Mouse (Mus musculus): ENCODE measurements around the gene Mtfp1. TPM values are rescaled to one million over a fixed set of nuclear protein-coding genes. Genes with fewer than 3 reads are reported as not detected.

Mtfp1 gene
- total and polyA plus RNA-seq, 3 experiments, result 129 to 158 (median 141) TPM

DNA sequence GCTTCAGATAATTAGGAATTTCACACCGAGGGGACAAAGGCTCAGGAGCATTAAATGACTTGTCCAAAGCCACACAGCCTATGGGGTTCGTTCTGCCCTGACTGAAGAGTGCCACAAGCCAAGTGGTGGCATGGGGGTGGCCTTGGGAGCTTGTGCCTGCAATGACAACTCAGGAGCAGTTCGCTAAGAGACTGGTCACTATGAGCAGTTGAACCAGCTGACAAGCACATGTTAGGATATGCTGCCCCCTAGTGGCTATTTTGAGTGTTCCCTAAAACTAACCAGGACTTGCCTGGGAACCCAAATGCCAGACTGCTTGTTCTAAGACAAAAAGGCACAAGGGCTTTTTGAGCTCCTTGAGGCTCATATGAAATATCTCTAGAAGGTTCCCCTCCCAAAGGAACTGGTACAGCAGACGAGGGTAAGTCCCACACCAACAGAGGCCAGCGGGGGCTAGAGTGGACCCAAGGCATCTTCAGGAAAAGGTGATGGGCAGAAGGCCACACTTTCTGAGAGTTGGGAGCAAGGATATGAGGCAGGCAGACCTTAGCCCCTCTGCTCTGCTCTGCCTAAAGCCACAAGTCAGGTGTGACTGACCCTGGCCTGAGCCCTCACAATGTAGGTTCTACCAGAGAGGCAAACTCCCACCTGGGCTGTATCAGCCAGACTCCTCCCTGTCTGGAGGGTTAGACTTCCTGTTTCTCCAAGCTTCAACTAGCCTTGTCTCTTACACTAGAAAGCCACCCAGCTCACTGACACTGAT is 11.7 kb downstream of the Mtfp1 start:
- Histone ChIP-seq H3K36me3 (ENCODE audit: control insufficient read depth, insufficient read depth, low read length) (no peaks in the 10 kb centered on the region), H3K27ac (no peak overlapping the region), H3K4me1 (ENCODE audit: control insufficient read depth, insufficient read depth, low read length) (no peaks in the 10 kb centered on the region), H3K27me3 (ENCODE audit: control insufficient read depth, insufficient read depth, low read length) (no peaks in the 10 kb centered on the region), H3K9ac (ENCODE audit: low read depth, low read length) (no peak overlapping the region), H3K4me3 (no peak overlapping the region), H3K79me2 (replicated peaks; ENCODE audit: control insufficient read depth, insufficient read depth, low read length) (no peaks in the 10 kb centered on the region)
- intact Hi-C loops (cut with DNase I), result loop anchor here (1.0 to 2.0 kb wide), 2 partner anchors 31 to 82 kb away; no protein-coding TSS in a partner anchor
- WGBS, result 33% methylated on average over 5 of the region's 5 CpGs
- DNase-seq, result peak in 1 of 2 experiments; percentile 30
- TF ChIP-seq CTCF (IDR thresholded peaks at IDR 0.05) (peak; percentile 88), POLR2A (IDR thresholded peaks at IDR 0.05; ENCODE audit: insufficient read depth, low read depth, low read length) (no peak), EP300 (IDR thresholded peaks at IDR 0.05; ENCODE audit: insufficient read depth, low read depth, low read length) (0 out of 2 replicates have a peak, but pooled peaks have one; percentile 32)

DNA sequence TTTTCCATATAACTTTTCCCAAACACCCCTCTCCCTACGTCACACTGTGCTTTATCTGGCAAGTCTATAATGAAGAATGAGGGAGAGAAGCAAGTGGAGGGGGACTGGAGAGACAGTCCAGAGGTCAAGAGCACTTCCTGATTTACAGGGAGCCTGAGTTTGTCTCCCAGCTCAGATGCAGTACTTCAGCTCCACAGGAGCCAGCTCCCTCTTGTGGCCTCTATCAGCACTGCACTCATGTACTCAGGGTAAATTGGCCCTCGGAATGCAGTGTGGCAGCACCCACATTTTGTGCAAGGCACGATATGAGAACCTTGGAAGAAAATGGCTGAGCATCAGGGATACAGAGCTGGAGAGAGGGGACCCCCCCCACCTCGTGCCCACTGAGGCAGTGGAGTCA is 15.0 kb downstream of the Mtfp1 start:
- 9% methylated on average over 4 of the region's 4 CpGs for WGBS
- no peak overlapping the region for H3K27ac ChIP-seq
- intact Hi-C loops (cut with DNase I), result no loop called here
- TF ChIP-seq CTCF (IDR thresholded peaks at IDR 0.05), result peak; percentile 87
- no peak for TF ChIP-seq EP300 (IDR thresholded peaks at IDR 0.05; ENCODE audit: insufficient read depth, low read depth, low read length)
- no peaks in the 10 kb centered on the region for H3K36me3 ChIP-seq (ENCODE audit: control insufficient read depth, insufficient read depth, low read length)
- peak in 1 of 2 experiments; percentile 61 for DNase-seq
- H3K4me3 ChIP-seq, result no peak overlapping the region
- H3K9ac ChIP-seq (ENCODE audit: low read depth, low read length), result no peak overlapping the region
- H3K79me2 ChIP-seq (replicated peaks; ENCODE audit: control insufficient read depth, insufficient read depth, low read length), result no peaks in the 10 kb centered on the region
- no peaks in the 10 kb centered on the region for H3K4me1 ChIP-seq (ENCODE audit: control insufficient read depth, insufficient read depth, low read length)
- H3K27me3 ChIP-seq (ENCODE audit: control insufficient read depth, insufficient read depth, low read length), result no peaks in the 10 kb centered on the region

DNA sequence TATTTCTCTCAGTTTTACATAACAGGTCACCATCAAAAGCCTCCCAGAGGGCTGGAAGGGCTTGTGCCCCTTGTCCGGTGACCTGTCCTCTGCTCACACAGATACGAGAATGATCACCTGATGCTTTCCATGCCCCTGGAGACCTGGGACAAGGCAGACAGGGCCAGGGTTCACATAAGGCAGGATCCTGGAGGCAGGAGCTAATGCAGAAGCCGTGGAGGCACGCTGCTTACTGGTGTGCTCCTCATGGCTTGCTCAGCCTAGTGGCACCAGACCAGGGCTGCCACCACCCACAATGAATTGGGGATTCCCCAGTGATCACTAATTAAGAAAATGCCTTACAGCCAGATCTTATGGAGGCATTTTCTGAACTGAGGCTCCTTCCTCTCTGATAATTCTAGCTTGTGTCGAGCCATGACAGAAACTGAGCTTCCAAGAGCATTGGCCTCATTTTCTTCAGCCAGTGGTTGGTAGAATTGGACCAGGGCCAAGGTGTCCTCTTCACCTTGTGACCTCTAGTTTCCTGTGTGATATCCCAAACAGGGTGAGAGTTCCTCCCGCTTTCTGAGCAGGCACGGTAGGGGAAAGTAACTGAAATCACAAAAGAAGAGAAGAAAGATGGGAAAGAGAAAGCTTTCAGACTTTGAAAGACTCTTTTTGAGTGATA is 16.8 kb downstream of the Mtfp1 start:
- TF ChIP-seq POLR2A (IDR thresholded peaks at IDR 0.05; ENCODE audit: insufficient read depth, low read depth, low read length), result no peak
- no peak for TF ChIP-seq CTCF (IDR thresholded peaks at IDR 0.05)
- TF ChIP-seq EP300 (IDR thresholded peaks at IDR 0.05; ENCODE audit: insufficient read depth, low read depth, low read length), result no peak
- WGBS, result 60% methylated on average over 7 of the region's 7 CpGs
- intact Hi-C loops (cut with DNase I), result no loop called here

DNA sequence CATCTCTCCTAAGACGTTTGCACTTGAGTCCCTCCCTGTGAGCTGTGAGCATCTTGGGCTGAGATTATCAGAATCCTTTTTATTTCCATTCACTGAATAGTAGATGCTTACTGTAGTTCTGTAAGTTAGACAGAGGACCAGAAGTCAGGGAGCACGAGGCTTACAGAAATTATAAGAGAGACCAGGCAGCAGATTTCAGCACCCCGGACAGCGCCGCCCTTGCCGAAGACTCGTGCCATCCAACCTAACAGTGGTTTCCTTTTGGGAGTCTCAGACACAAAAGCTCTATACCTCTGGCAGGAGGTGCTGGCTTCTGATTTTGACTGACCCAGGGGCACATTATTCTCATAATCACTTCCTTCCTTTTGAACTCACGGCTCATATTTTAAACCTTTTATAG is 18.6 kb downstream of the Mtfp1 start:
- intact Hi-C loops (cut with DNase I), result no loop called here
- TF ChIP-seq POLR2A (IDR thresholded peaks at IDR 0.05; ENCODE audit: insufficient read depth, low read depth, low read length) (no peak), EP300 (IDR thresholded peaks at IDR 0.05; ENCODE audit: insufficient read depth, low read depth, low read length) (no peak), CTCF (IDR thresholded peaks at IDR 0.05) (no peak)
- Histone ChIP-seq H3K27me3 (ENCODE audit: control insufficient read depth, insufficient read depth, low read length) (no peaks in the 10 kb centered on the region), H3K4me1 (ENCODE audit: control insufficient read depth, insufficient read depth, low read length) (no peaks in the 10 kb centered on the region), H3K9ac (ENCODE audit: low read depth, low read length) (no peak overlapping the region), H3K79me2 (replicated peaks; ENCODE audit: control insufficient read depth, insufficient read depth, low read length) (no peaks in the 10 kb centered on the region), H3K36me3 (ENCODE audit: control insufficient read depth, insufficient read depth, low read length) (no peaks in the 10 kb centered on the region), H3K4me3 (no peak overlapping the region), H3K27ac (no peak overlapping the region)
- WGBS, result 13% methylated on average over 8 of the region's 8 CpGs
- DNase-seq, result peak in 1 of 2 experiments; percentile 47

More for the DNA sequence above, 16.8 kb downstream of the Mtfp1 start:
- Histone ChIP-seq H3K4me1 (ENCODE audit: control insufficient read depth, insufficient read depth, low read length) (no peaks in the 10 kb centered on the region), H3K4me3 (no peak overlapping the region), H3K36me3 (ENCODE audit: control insufficient read depth, insufficient read depth, low read length) (no peaks in the 10 kb centered on the region), H3K79me2 (replicated peaks; ENCODE audit: control insufficient read depth, insufficient read depth, low read length) (no peaks in the 10 kb centered on the region), H3K27ac (no peak overlapping the region), H3K9ac (ENCODE audit: low read depth, low read length) (no peak overlapping the region), H3K27me3 (ENCODE audit: control insufficient read depth, insufficient read depth, low read length) (no peaks in the 10 kb centered on the region)
- no peak for DNase-seq

DNA sequence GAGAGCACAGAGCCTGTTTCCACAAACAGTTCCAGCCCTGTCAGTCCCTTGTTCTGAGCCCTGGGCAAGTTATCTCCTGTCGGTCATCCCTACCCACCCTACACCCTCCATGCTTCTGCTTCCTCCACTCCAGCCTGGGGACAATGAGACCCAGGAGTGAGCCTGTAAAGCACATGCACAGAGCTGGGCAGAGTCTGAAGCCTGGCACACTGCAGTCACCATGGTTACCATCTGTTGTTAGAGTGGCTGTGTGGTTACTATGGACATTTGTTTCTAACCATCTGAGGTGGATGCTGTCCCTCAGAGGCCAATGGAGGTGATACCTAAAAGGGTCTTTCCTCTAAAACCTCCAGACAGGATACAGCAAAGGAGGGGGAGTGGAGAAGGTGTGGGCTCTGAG is 25.6 kb downstream of the Mtfp1 start:
- intact Hi-C loops (cut with DNase I), result no loop called here
- H3K27me3 ChIP-seq (ENCODE audit: control insufficient read depth, insufficient read depth, low read length), result no peaks in the 10 kb centered on the region
- TF ChIP-seq EP300 (IDR thresholded peaks at IDR 0.05; ENCODE audit: insufficient read depth, low read depth, low read length) (no peak), POLR2A (IDR thresholded peaks at IDR 0.05; ENCODE audit: insufficient read depth, low read depth, low read length) (no peak), CTCF (IDR thresholded peaks at IDR 0.05) (no peak)

DNA sequence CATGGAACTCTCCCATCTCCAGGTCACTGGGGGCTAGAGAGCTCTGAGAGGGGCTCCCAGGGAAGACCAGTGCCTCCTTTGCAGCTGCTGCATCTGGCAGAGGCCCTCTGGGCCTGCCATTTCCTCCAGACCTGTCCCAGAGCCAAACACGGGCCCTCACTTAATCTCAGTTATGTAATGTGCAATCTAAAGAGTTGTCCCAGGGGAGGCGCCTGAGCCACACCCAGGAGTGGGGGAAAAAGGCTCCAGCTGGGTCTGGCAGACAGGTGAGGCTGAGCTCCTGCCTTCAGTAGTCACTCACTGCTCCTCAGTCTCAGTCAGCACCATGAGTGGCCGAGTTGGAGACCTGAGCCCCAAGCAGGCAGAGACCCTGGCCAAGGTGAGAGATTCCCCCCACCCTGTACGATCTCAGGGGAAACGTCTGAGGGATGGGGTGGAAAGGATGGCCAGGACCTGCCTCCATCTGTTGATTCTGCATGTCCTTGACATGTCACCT is 30.6 kb downstream of the Mtfp1 start, which contains the start of gene Sec14l3:
Gene Sec14l3, plus strand, starts transcription at position 215 of the 496 bp plus-strand sequence.
- no peak within 1 kb of the TSS for H3K27ac ChIP-seq
- intact Hi-C loops (cut with DNase I), result no loop called here
- TF ChIP-seq POLR2A (IDR thresholded peaks at IDR 0.05; ENCODE audit: insufficient read depth, low read depth, low read length) (no peak), CTCF (IDR thresholded peaks at IDR 0.05) (no peak), EP300 (IDR thresholded peaks at IDR 0.05; ENCODE audit: insufficient read depth, low read depth, low read length) (no peak)
- DNase-seq, result no peak
- H3K27me3 ChIP-seq (ENCODE audit: control insufficient read depth, insufficient read depth, low read length), result peaks cover 2% of the 10 kb centered on the region; the same call in 1 of the 2 replicates
- no peaks in the 10 kb centered on the region for H3K79me2 ChIP-seq (replicated peaks; ENCODE audit: control insufficient read depth, insufficient read depth, low read length)
- H3K9ac ChIP-seq (ENCODE audit: low read depth, low read length), result no peak within 1 kb of the TSS
- H3K4me1 ChIP-seq (ENCODE audit: control insufficient read depth, insufficient read depth, low read length), result no peaks in the 10 kb centered on the region
- 45% methylated on average over 5 of the region's 5 CpGs for WGBS
- no peak within 1 kb of the TSS for H3K4me3 ChIP-seq
- H3K36me3 ChIP-seq (ENCODE audit: control insufficient read depth, insufficient read depth, low read length), result no peaks in the 10 kb centered on the region

More for the DNA sequence above, 25.6 kb downstream of the Mtfp1 start:
- Histone ChIP-seq H3K4me3 (no peak overlapping the region), H3K79me2 (replicated peaks; ENCODE audit: control insufficient read depth, insufficient read depth, low read length) (no peaks in the 10 kb centered on the region), H3K27ac (no peak overlapping the region), H3K9ac (ENCODE audit: low read depth, low read length) (no peak overlapping the region), H3K4me1 (ENCODE audit: control insufficient read depth, insufficient read depth, low read length) (no peaks in the 10 kb centered on the region), H3K36me3 (ENCODE audit: control insufficient read depth, insufficient read depth, low read length) (no peaks in the 10 kb centered on the region)
- 61% methylated on average over 1 of the region's 1 CpGs for WGBS
- no peak for DNase-seq
